Mouse (Mus musculus) forebrain, embryonic 16.5 days (tissue): Measurements from ENCODE around the gene Adgrf3. TPM values are rescaled to one million over a fixed set of nuclear protein-coding genes. Genes with fewer than 3 reads are reported as not detected.

ENCODE experiments used
- ATAC-seq: fragments of 200-750 bp; cut with Nextera tagmentation; 2 replicates; pipeline ENCODE4 v1.8.0; 2017; ENCODE audit warnings: mild to moderate bottlenecking, moderate library complexity
- H3K27ac ChIP-seq: fragments of 300-500 bp; sonication (generic); 2 replicates; pipeline ENCODE4 v1.5.1; 2014; ENCODE audit warnings: low read length, control low read depth
- H3K27me3 ChIP-seq: fragments of 300-500 bp; sonication (generic); replicated peaks from 2 replicates; pipeline ENCODE4 v1.6.1; 2014; ENCODE audit warnings: low read length; ENCODE audit not compliant: control insufficient read depth, insufficient read depth
- H3K36me3 ChIP-seq: fragments of 300-500 bp; sonication (generic); 2 replicates; pipeline ENCODE4 v1.6.1; 2014; ENCODE audit not compliant: control insufficient read depth, insufficient read depth
- H3K4me1 ChIP-seq: fragments of 300-500 bp; sonication (generic); replicated peaks from 2 replicates; pipeline ENCODE4 v1.6.1; 2014; ENCODE audit warnings: low read length; ENCODE audit not compliant: control insufficient read depth, insufficient read depth
- H3K4me2 ChIP-seq: fragments of 300-500 bp; sonication (generic); 2 replicates; pipeline ENCODE4 v1.6.1; 2014; ENCODE audit warnings: mild to moderate bottlenecking, low read length, control low read depth
- H3K4me3 ChIP-seq: fragments of 300-500 bp; sonication (generic); replicated peaks from 2 replicates; pipeline ENCODE4 v1.5.1; 2014; ENCODE audit warnings: mild to moderate bottlenecking, low read length, control low read depth
- H3K9ac ChIP-seq: fragments of 300-500 bp; sonication (generic); replicated peaks from 2 replicates; pipeline ENCODE4 v1.6.1; 2014; ENCODE audit warnings: low read depth, low read length, control low read depth
- H3K9me3 ChIP-seq: fragments of 300-500 bp; sonication (generic); 2 replicates; pipeline ENCODE4 v1.6.1; 2016; ENCODE audit warnings: low read length; ENCODE audit not compliant: control insufficient read depth
- WGBS: fragments of 180-500 bp; shearing (Covaris S2); extraction: QIAGEN DNeasy Blood & Tissue Kit; methylation state at CpG from one replicate; pipeline ENCODE4 v1.1.7; 2014; 5-methylcytosine and 5-hydroxymethylcytosine counted together
- microRNA counts: library from miRNA; unstranded; fragments of <30 nt; microRNA quantifications from one replicate; lab custom pipeline; 2016
- microRNA-seq: library from miRNA; unstranded; fragments of <30 nt; microRNA quantifications from one replicate; pipeline ENCODE4, GENCODE M21; 2017
- polyA plus RNA-seq: library from polyadenylated mRNA; unstranded; fragments of >200 nt; fragmentation: Nextera tagmentation; extraction: Ambion mirVana; gene quantifications from 2 replicates; pipeline ENCODE4 v1.2.1, GENCODE M21; 2015

Gene Adgrf3
- polyA plus RNA-seq, 1 experiment from 2014 or later = not detected

DNA sequence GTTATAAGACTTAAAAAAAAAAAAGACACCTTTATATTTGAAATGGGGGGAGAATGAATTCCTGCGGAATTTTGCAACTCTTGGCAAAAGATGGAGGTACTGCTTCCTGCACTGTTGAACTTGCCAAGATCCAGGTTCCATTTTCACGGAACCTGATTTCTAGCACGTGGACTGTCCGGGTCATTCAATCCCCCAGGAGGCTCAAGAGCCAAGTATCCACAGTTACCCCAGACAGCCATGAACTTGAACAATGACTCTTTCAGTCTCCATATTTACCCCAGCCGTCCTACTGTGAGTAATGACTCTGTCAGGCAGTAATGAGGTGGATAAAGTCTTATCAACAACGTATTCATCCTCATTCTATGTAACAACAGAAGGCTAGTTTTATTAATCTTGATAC, 59.0 kb downstream of the Adgrf3 start:
- H3K4me1 ChIP-seq = peaks cover 2% of the 10 kb centered on the region
- H3K27me3 ChIP-seq = no peaks in the 10 kb centered on the region
- H3K9ac ChIP-seq = no peak overlapping the region
- no peak overlapping the region for H3K4me2 ChIP-seq
- H3K9me3 ChIP-seq = no peaks in the 10 kb centered on the region
- H3K36me3 ChIP-seq = peaks cover 33% of the 10 kb centered on the region
- ATAC-seq = no peak
- no peak overlapping the region for H3K4me3 ChIP-seq
- 81% methylated on average over 6 of the region's 6 CpGs for WGBS
- no peak overlapping the region for H3K27ac ChIP-seq

MicroRNAs within 50 kb of the gene (microRNA counts, 519-probe panel; counts per million panel counts)
- microRNA mmu-miR-1960 (lab: Ali Mortazavi, UCI) = 1,788 counts per million, percentile 21 among the panel's probes with 10 or more counts

Small RNAs within 50 kb of the gene (microRNA-seq; reads per million reads assigned to microRNA genes)
- gene Mir1960 = not detected

Other genes starting within 250 kb of the Adgrf3 start
- 0.23 TPM in 1 of 2 replicates, not detected in the other for gene Il6, start 192.6 kb downstream of the Adgrf3 start, polyA plus RNA-seq
- 84.3 and 95.4 TPM in 2 replicates for gene Tyms, start 132.1 kb downstream of the Adgrf3 start, polyA plus RNA-seq
- gene Garem2, start 100.6 kb downstream of the Adgrf3 start, polyA plus RNA-seq = 8.1 and 10.1 TPM in 2 replicates
- 2.8 TPM in 2 replicates for gene 3110082J24Rik, start 99.6 kb downstream of the Adgrf3 start, polyA plus RNA-seq
- 76.0 and 80.7 TPM in 2 replicates for gene Hadha, start 50.6 kb downstream of the Adgrf3 start, polyA plus RNA-seq
- 66.5 and 72.0 TPM in 2 replicates for gene Hadhb, start 50.5 kb downstream of the Adgrf3 start, polyA plus RNA-seq
- 30.1 and 30.7 TPM in 2 replicates for gene Selenoi, start 26.9 kb upstream of the Adgrf3 start, polyA plus RNA-seq
- gene Drc1, start 75.7 kb upstream of the Adgrf3 start, polyA plus RNA-seq = 5.5 and 8.9 TPM in 2 replicates